Mouse (Mus musculus) ES-Bruce4 (cell line): Measurements from ENCODE around the gene Lonp1. TPM values are rescaled to one million over a fixed set of nuclear protein-coding genes. Genes with fewer than 3 reads are reported as not detected.

ENCODE experiments used
- H3K27ac ChIP-seq: 2 replicates; pipeline ENCODE4 v1.5.1; 2012; ENCODE audit warnings: low read length, inconsistent platforms; ENCODE audit not compliant: insufficient read depth
- H3K27me3 ChIP-seq: 2 replicates; pipeline ENCODE4 v1.6.1; 2012; ENCODE audit warnings: mild to moderate bottlenecking, low read length, inconsistent platforms; ENCODE audit not compliant: control insufficient read depth, poor library complexity, insufficient read depth, severe bottlenecking
- H3K36me3 ChIP-seq: 2 replicates; pipeline ENCODE4 v1.6.1; 2012; ENCODE audit warnings: inconsistent platforms, mild to moderate bottlenecking, low read length, moderate library complexity; ENCODE audit not compliant: control insufficient read depth, poor library complexity, insufficient read depth, severe bottlenecking
- H3K4me1 ChIP-seq: one replicate; pipeline ENCODE4 v1.8.1; 2011; ENCODE audit warnings: low read length; ENCODE audit not compliant: control insufficient read depth, insufficient read depth
- H3K4me3 ChIP-seq: 2 replicates; pipeline ENCODE4 v1.5.1; 2011; ENCODE audit warnings: low read depth, mild to moderate bottlenecking, low read length
- H3K9ac ChIP-seq: 2 replicates; pipeline ENCODE4 v1.6.1; 2012; ENCODE audit warnings: low read depth, mild to moderate bottlenecking, inconsistent platforms; ENCODE audit not compliant: poor library complexity, severe bottlenecking
- H3K9me3 ChIP-seq: replicated peaks from 2 replicates; pipeline ENCODE4 v1.6.1; 2012; ENCODE audit warnings: mild to moderate bottlenecking, low read length, inconsistent platforms; ENCODE audit not compliant: control insufficient read depth, poor library complexity, insufficient read depth, severe bottlenecking
- CTCF ChIP-seq: IDR thresholded peaks from one replicate; pipeline ENCODE4 v1.8.1; 2011; ENCODE audit warnings: low read depth, low read length
- EP300 ChIP-seq: IDR thresholded peaks from 2 replicates; pipeline ENCODE4 v1.6.1; 2011; ENCODE audit warnings: low read depth, low read length; ENCODE audit not compliant: insufficient read depth
- POLR2A ChIP-seq: IDR thresholded peaks from one replicate; pipeline ENCODE4 v1.8.1; 2011; ENCODE audit warnings: low read length; ENCODE audit not compliant: insufficient read depth
- polyA plus RNA-seq: library from polyadenylated mRNA; stranded (reverse); fragments of >200 nt; gene quantifications from 2 replicates; pipeline ENCODE4 v1.2.4, GENCODE M21; 2011; ENCODE audit warnings: low read depth; ENCODE audit not compliant: missing spikeins, insufficient read depth, insufficient read length

Gene Lonp1
- 60.3 and 62.1 TPM in 2 replicates for polyA plus RNA-seq

GRCm38 (mm10) chr17:56626754-56627470 lies at the start of gene Lonp1:
Gene Lonp1 (minus strand): TSS chr17:56626887.
- peaks cover 4% of the 10 kb centered on the region for H3K36me3 ChIP-seq
- no peaks in the 10 kb centered on the region for H3K9me3 ChIP-seq
- H3K4me1 ChIP-seq: peaks cover 2% of the 10 kb centered on the region
- no peak for TF ChIP-seq CTCF
- TF ChIP-seq POLR2A: peak; percentile 23
- peak; percentile 69; the same call in 1 of the 2 replicates for TF ChIP-seq EP300
- peak within 1 kb of the TSS; percentile 74 for H3K9ac ChIP-seq
- peak within 1 kb of the TSS; percentile 95 for H3K4me3 ChIP-seq
- no peaks in the 10 kb centered on the region for H3K27me3 ChIP-seq
- H3K27ac ChIP-seq: peak within 1 kb of the TSS; percentile 54

- peak overlapping the region; percentile 99 for H3K9ac ChIP-seq
- H3K9me3 ChIP-seq: no peaks in the 10 kb centered on the region
- no peaks in the 10 kb centered on the region for H3K27me3 ChIP-seq
- peak overlapping the region; percentile 80 for H3K4me3 ChIP-seq
- H3K4me1 ChIP-seq: no peaks in the 10 kb centered on the region
- no peak for TF ChIP-seq EP300
- TF ChIP-seq POLR2A: no peak
- TF ChIP-seq CTCF: no peak
- no peak overlapping the region for H3K27ac ChIP-seq
- H3K36me3 ChIP-seq: 0 out of 2 replicates have a peak, but pooled peaks cover 3% of the 10 kb centered on the region
Measured at GRCm38 (mm10) chr17:56673647-56674416, 47.1 kb upstream of the Lonp1 start.

GRCm38 (mm10) chr17:56672941-56673646 lies 46.4 kb upstream of the Lonp1 start, which contains the start of gene Ranbp3:
Gene Ranbp3 (plus strand): TSS chr17:56673294.
- Histone ChIP-seq H3K27ac (peak within 1 kb of the TSS; percentile 88), H3K4me3 (peak within 1 kb of the TSS; percentile 91), H3K27me3 (no peaks in the 10 kb centered on the region), H3K4me1 (no peaks in the 10 kb centered on the region), H3K9me3 (no peaks in the 10 kb centered on the region), H3K9ac (peak within 1 kb of the TSS; percentile 99), H3K36me3 (0 out of 2 replicates have a peak, but pooled peaks cover 3% of the 10 kb centered on the region)
- TF ChIP-seq POLR2A: peak; percentile 78
- TF ChIP-seq EP300: no peak

GRCm38 (mm10) chr17:56669766-56670165 lies 43.1 kb upstream of the Lonp1 start:
- Histone ChIP-seq H3K4me3 (no peak overlapping the region), H3K9ac (no peak overlapping the region), H3K9me3 (no peaks in the 10 kb centered on the region), H3K4me1 (peaks cover 3% of the 10 kb centered on the region), H3K36me3 (no peaks in the 10 kb centered on the region), H3K27me3 (no peaks in the 10 kb centered on the region), H3K27ac (no peak overlapping the region)
- TF ChIP-seq EP300 (no peak), CTCF (no peak), POLR2A (no peak)

- Histone ChIP-seq H3K36me3 (no peaks in the 10 kb centered on the region), H3K27ac (no peak overlapping the region), H3K27me3 (no peaks in the 10 kb centered on the region), H3K9ac (peak overlapping the region; percentile 35), H3K4me1 (peaks cover 4% of the 10 kb centered on the region), H3K4me3 (peak overlapping the region; percentile 61), H3K9me3 (no peaks in the 10 kb centered on the region)
- TF ChIP-seq EP300 (peak; percentile 38; the same call in 1 of the 2 replicates), CTCF (peak; percentile 90), POLR2A (no peak)
Measured at GRCm38 (mm10) chr17:56668384-56669144, 41.9 kb upstream of the Lonp1 start.
